Mouse (Mus musculus) forebrain, postnatal 0 days (tissue): ENCODE measurements around the gene Sesn1. TPM values are rescaled to one million over a fixed set of nuclear protein-coding genes. Genes with fewer than 3 reads are reported as not detected.

ENCODE experiments used
- ATAC-seq: fragments of 200-750 bp; cut with Nextera tagmentation; 2 replicates; pipeline ENCODE4 v1.8.0; 2017; ENCODE audit warnings: mild to moderate bottlenecking, moderate library complexity
- DNase-seq: peaks from one replicate; pipeline ENCODE4 v3.0.0-alpha.2; 2015
- H3K27ac ChIP-seq: fragments of 300-500 bp; sonication (generic); 2 replicates; pipeline ENCODE4 v1.5.1; 2014; ENCODE audit warnings: low read depth, mild to moderate bottlenecking, antibody characterized with exemption, low read length, moderate library complexity, mixed read lengths
- H3K27me3 ChIP-seq: fragments of 300-500 bp; sonication (generic); 2 replicates; pipeline ENCODE4 v1.6.1; 2014; ENCODE audit warnings: mild to moderate bottlenecking, low read length, mixed read lengths; ENCODE audit not compliant: insufficient read depth
- H3K36me3 ChIP-seq: fragments of 300-500 bp; sonication (generic); 2 replicates; pipeline ENCODE4 v1.6.1; 2014; ENCODE audit warnings: mild to moderate bottlenecking, moderate library complexity; ENCODE audit not compliant: insufficient read depth
- H3K4me1 ChIP-seq: fragments of 300-500 bp; sonication (generic); 2 replicates; pipeline ENCODE4 v1.6.1; 2014; ENCODE audit warnings: antibody characterized with exemption; ENCODE audit not compliant: insufficient read depth
- H3K4me2 ChIP-seq: fragments of 300-500 bp; sonication (generic); 2 replicates; pipeline ENCODE4 v1.6.1; 2014; ENCODE audit warnings: low read depth, mild to moderate bottlenecking, moderate library complexity
- H3K4me3 ChIP-seq: fragments of 300-500 bp; sonication (generic); 2 replicates; pipeline ENCODE4 v1.5.1; 2014; ENCODE audit warnings: low read depth, low read length, mixed read lengths
- H3K9ac ChIP-seq: fragments of 300-500 bp; sonication (generic); 2 replicates; pipeline ENCODE4 v1.6.1; 2014; ENCODE audit warnings: mild to moderate bottlenecking
- H3K9me3 ChIP-seq: fragments of 300-500 bp; sonication (generic); 2 replicates; pipeline ENCODE4 v1.6.1; 2016; ENCODE audit warnings: low read length
- CTCF ChIP-seq: sonication (generic); IDR thresholded peaks from 2 replicates; pipeline ENCODE4 v1.5.1; 2016; ENCODE audit warnings: antibody characterized with exemption, control low read depth, low read depth
- WGBS: fragments of 180-500 bp; shearing (Covaris S2); extraction: QIAGEN DNeasy Blood & Tissue Kit; methylation state at CpG from one replicate; pipeline ENCODE4 v1.1.7; 2014; 5-methylcytosine and 5-hydroxymethylcytosine counted together
- polyA plus RNA-seq: library from polyadenylated mRNA; unstranded; fragments of >200 nt; fragmentation: Nextera tagmentation; extraction: Ambion mirVana; gene quantifications from 2 replicates; pipeline ENCODE4 v1.2.1, GENCODE M21; 2015
- total RNA-seq: library from RNA; depleted of rRNA; stranded (reverse); fragments of >200 nt; gene quantifications from 2 replicates; pipeline ENCODE4 v1.2.3, GENCODE M21; 2014

The Sesn1 gene
- total and polyA plus RNA-seq, 2 experiments from 2014 or later, result 34.0 to 43.4 TPM

DNA sequence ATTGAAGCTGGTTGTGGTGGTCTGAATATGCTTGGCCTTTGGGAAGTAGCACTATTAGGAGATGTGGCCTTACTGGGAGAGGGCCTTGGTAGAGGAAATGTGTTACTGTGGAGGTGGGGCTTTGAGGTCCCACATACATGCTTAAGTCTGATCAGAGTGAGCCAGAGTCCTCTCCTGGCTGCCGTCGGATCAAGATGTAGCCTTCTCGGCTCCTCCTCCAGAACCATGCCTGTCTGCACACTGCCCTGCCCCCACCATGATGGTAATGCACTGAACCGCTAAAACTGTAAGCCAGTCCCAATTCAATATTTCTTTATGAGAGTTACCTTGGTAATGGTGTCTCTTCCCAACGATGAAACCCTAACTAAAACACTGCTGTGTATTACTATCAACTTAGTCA lies 19.5 kb downstream of the Sesn1 start:
- no peak for TF ChIP-seq CTCF
- H3K36me3 ChIP-seq, result no peaks in the 10 kb centered on the region
- DNase-seq, result no peak
- ATAC-seq, result no peak
- no peak overlapping the region for H3K4me2 ChIP-seq
- no peaks in the 10 kb centered on the region for H3K9me3 ChIP-seq
- no peak overlapping the region for H3K9ac ChIP-seq
- whole genome bisulfite sequencing, result 79% methylated on average over 5 of the region's 5 CpGs
- no peak overlapping the region for H3K4me3 ChIP-seq
- no peak overlapping the region for H3K27ac ChIP-seq
- H3K27me3 ChIP-seq, result no peaks in the 10 kb centered on the region
- H3K4me1 ChIP-seq, result no peaks in the 10 kb centered on the region

DNA sequence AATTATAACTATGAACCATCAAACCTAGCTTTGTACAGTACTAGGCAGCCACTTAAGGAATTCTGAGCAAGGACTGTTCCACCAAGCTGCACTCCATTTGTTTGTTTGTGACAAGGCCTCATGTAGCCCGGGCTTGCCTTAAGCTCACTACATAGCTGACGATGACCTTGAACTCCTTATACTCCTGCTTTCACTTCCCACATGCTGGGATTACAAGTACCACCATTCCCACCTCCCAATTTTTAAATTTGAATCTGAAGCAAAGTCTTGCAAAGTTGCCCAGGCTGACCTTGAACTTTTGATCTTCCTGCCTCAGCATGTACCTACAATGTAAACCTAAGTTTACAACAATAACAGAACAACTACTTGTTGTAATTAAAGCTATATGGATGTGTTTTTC lies 20.2 kb downstream of the Sesn1 start:
- H3K4me2 ChIP-seq, result no peak overlapping the region
- no peak for DNase-seq
- no peaks in the 10 kb centered on the region for H3K4me1 ChIP-seq
- no peak overlapping the region for H3K27ac ChIP-seq
- H3K9ac ChIP-seq, result no peak overlapping the region
- ATAC-seq, result no peak
- WGBS, result 88% methylated on average over 2 of the region's 2 CpGs
- H3K27me3 ChIP-seq, result no peaks in the 10 kb centered on the region
- no peaks in the 10 kb centered on the region for H3K9me3 ChIP-seq
- no peak overlapping the region for H3K4me3 ChIP-seq
- H3K36me3 ChIP-seq, result no peaks in the 10 kb centered on the region
- no peak for TF ChIP-seq CTCF

DNA sequence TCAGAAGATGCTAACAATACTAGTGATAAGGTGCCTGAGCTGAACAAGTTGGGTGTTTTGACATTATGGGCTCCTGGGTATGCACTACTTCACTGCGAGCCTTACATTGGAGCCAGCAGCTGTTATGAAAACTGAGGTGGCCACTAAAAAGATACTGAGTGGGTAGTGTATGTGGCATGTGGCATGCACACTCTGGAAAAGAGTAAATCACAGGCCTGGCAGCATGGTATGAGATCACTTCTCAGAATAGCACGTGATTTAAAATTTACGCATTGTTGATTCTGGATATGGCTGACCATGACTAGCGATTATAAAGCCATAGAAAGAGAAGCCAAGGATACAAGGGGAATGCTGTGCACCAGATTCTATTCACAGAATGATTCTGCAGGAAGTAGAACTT lies 20.7 kb downstream of the Sesn1 start:
- no peaks in the 10 kb centered on the region for H3K9me3 ChIP-seq
- no peak overlapping the region for H3K27ac ChIP-seq
- TF ChIP-seq CTCF, result no peak
- H3K4me1 ChIP-seq, result no peaks in the 10 kb centered on the region
- no peaks in the 10 kb centered on the region for H3K36me3 ChIP-seq
- H3K27me3 ChIP-seq, result no peaks in the 10 kb centered on the region
- DNase-seq (no peak), ATAC-seq (no peak)
- WGBS, result 68% methylated on average over 4 of the region's 4 CpGs
- no peak overlapping the region for H3K9ac ChIP-seq
- no peak overlapping the region for H3K4me2 ChIP-seq
- no peak overlapping the region for H3K4me3 ChIP-seq

DNA sequence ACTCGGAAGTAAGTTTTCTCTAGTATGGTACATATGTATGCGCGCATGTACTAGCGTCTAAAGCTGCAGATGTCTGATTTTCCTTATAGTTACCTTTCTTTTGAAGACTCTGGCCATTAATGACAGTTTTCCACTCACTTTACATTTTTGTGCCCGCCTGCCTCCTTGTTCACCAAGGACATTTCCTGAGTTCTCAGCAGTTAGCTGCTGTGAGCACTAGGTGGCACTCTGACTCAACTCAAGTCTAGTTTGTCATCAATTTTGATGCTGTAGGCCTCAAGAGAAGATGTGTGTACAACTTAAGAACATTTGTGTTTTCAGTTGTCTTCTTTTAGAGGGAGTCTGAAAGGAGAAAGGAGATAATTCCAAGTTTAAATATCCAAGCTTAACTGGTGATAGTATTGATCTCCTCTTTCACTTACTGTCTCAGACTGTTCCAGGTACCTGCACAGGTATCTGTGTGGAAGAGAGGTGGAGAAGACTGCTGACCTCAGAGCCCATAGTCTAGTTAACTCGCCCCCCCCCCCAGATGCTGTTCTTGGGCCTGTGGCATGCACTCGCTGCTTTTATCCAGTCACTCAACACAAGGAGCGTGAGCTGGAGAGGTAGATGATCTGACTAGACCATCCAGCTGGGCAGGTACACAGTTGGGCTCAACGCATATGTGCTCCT lies 21.3 kb downstream of the Sesn1 start:
- no peak overlapping the region for H3K9ac ChIP-seq
- H3K27ac ChIP-seq, result no peak overlapping the region
- no peaks in the 10 kb centered on the region for H3K9me3 ChIP-seq
- H3K4me1 ChIP-seq, result no peaks in the 10 kb centered on the region
- no peaks in the 10 kb centered on the region for H3K27me3 ChIP-seq
- ATAC-seq, result peak; percentile 58; the same call in 1 of the 2 replicates
- DNase-seq, result peak; percentile 85
- no peak overlapping the region for H3K4me3 ChIP-seq
- peak; percentile 93 for TF ChIP-seq CTCF
- H3K4me2 ChIP-seq, result no peak overlapping the region
- WGBS, result 52% methylated on average over 9 of the region's 9 CpGs
- H3K36me3 ChIP-seq, result no peaks in the 10 kb centered on the region

DNA sequence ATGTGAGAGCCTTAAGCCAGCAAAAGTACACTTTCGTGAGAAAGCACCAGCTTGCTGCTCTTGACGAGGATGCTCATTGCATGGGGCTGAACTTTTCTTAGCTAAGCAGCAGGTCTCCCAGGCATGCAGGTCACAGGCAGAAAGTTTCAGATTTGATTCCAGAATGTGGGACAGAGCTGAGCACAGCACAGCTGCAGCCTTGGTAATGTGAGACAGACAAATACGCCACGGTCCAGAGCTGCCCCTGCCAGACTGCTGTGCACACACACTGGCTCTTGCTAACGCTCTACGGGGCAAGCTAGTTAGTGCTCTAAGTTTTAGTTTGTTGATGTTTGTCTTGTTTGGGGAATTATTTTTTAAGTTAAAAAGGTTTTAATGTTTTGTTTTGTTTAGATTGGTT lies 22.5 kb downstream of the Sesn1 start:
- H3K9me3 ChIP-seq, result no peaks in the 10 kb centered on the region
- 72% methylated on average over 6 of the region's 6 CpGs for WGBS

DNA sequence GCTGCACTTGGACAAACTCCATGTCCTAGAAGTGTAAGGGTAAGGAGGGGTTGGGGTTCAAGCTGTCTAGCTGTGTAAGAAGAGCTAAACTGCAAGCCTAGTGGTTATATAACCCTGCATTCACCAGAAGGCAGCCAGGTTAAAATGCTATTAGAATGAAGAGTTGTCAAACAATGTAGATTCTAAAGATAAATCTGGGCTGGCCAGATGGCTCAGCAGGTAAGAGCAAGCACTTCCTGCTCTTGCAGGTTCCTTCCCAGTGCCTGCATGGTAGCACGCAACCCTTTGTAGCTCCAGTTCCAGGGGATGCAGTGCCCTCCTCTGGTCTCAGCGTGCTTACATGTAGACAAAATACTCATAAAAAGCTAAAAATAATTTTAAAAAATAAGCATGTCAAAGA lies 24.4 kb downstream of the Sesn1 start:
- H3K4me2 ChIP-seq, result no peak overlapping the region
- DNase-seq (no peak), ATAC-seq (no peak)
- no peak overlapping the region for H3K9ac ChIP-seq
- WGBS, result 94% methylated on average over 2 of the region's 2 CpGs
- no peaks in the 10 kb centered on the region for H3K27me3 ChIP-seq
- H3K4me1 ChIP-seq, result no peaks in the 10 kb centered on the region
- H3K4me3 ChIP-seq, result no peak overlapping the region
- H3K9me3 ChIP-seq, result no peaks in the 10 kb centered on the region
- no peak for TF ChIP-seq CTCF
- H3K36me3 ChIP-seq, result no peaks in the 10 kb centered on the region
- H3K27ac ChIP-seq, result no peak overlapping the region

More for the DNA sequence above, 22.5 kb downstream of the Sesn1 start:
- Histone ChIP-seq H3K4me1 (no peaks in the 10 kb centered on the region), H3K27ac (no peak overlapping the region), H3K9ac (no peak overlapping the region), H3K4me3 (no peak overlapping the region), H3K4me2 (no peak overlapping the region), H3K36me3 (no peaks in the 10 kb centered on the region), H3K27me3 (no peaks in the 10 kb centered on the region)
- ATAC-seq (no peak), DNase-seq (no peak)
- no peak for TF ChIP-seq CTCF

DNA sequence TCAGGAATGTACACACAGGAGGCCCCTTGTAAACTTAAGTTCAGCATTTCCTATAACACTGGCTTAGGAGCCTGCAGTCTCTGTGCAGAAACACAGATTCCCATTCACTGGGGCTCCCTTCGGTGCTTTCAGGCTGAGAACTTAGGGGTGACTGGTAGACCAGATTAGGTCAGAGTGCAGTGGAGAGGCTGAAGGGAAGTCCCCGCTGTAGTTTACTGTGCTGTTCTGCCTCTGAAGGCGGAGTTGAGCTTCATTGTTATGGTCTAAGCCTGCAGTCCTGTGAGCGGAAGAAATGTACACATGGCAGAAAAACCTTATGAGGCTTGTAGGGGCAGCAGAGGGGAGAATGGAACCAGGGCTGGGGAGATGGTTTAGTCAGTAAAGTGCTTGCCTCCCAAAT lies 29.2 kb downstream of the Sesn1 start:
- ATAC-seq, result no peak
- WGBS, result 79% methylated on average over 4 of the region's 4 CpGs
- TF ChIP-seq CTCF, result no peak
- no peaks in the 10 kb centered on the region for H3K36me3 ChIP-seq
- DNase-seq, result no peak
- H3K27ac ChIP-seq, result no peak overlapping the region
- no peak overlapping the region for H3K4me3 ChIP-seq
- H3K4me1 ChIP-seq, result no peaks in the 10 kb centered on the region
- H3K27me3 ChIP-seq, result no peaks in the 10 kb centered on the region
- H3K4me2 ChIP-seq, result no peak overlapping the region
- H3K9ac ChIP-seq, result no peak overlapping the region
- H3K9me3 ChIP-seq, result no peaks in the 10 kb centered on the region
